Mouse (Mus musculus) Patski (cell line): ENCODE results near the gene Lpo. TPM values are rescaled to one million over a fixed set of nuclear protein-coding genes. Genes with fewer than 3 reads are reported as not detected.

ENCODE experiments used
- ATAC-seq: fragments of 100-300 bp; one replicate; pipeline ENCODE4 v1.8.0; 2021
- CTCF ChIA-PET: fragments of 350-600 bp; sonication (Branson Sonifier 250); formaldehyde crosslinking; loops from one replicate; lab custom pipeline; 2022; ENCODE audit warnings: inconsistent platforms; lab: Charles Lee
- POLR2A ChIA-PET: fragments of 350-600 bp; sonication (Branson Sonifier 250); formaldehyde crosslinking; loops from one replicate; lab custom pipeline; 2022; ENCODE audit warnings: antibody characterized with exemption, inconsistent platforms; lab: Charles Lee
- DNase-seq: peaks from one replicate; pipeline ENCODE4 v3.0.0-alpha.2; 2011; ENCODE audit warnings: low read depth, low spot score
- H3K27me3 ChIP-seq: fragments of 371-371 bp; one replicate; pipeline ENCODE4 v1.5.1; 2021
- CTCF ChIP-seq: fragments of 100-300 bp; IDR thresholded peaks from one replicate; pipeline ENCODE4 v1.5.1; 2021
- in situ Hi-C: fragments of 300-500 bp; cut with MboI; formaldehyde crosslinking; loops from 3 replicates; pipeline ENCODE4 v1.11.1; 2018; ENCODE audit warnings: low pct_unique_long_range_greater_than_20kb, mixed read lengths
- polyA plus RNA-seq: library from polyadenylated mRNA; unstranded; gene quantifications from one replicate; pipeline ENCODE4 v1.2.3, GENCODE M21; 2021

Lpo gene
- polyA plus RNA-seq, 1 experiment from 2014 or later = not detected

- H3K27me3 ChIP-seq = peaks cover 7% of the 10 kb centered on the region
- in situ Hi-C loops = no loop called here
- TF ChIP-seq CTCF = no peak
- DNase-seq (no peak), ATAC-seq (no peak)
- ChIA-PET CTCF (interaction anchor here (1.0 kb wide), 1 partner anchor 69 kb away, joined by 3 read pairs; no protein-coding TSS in a partner anchor), POLR2A (no interaction called here)
Measured at GRCm38 (mm10) chr11:87768745-87769144, 59.3 kb downstream of the Lpo start.

DNA sequence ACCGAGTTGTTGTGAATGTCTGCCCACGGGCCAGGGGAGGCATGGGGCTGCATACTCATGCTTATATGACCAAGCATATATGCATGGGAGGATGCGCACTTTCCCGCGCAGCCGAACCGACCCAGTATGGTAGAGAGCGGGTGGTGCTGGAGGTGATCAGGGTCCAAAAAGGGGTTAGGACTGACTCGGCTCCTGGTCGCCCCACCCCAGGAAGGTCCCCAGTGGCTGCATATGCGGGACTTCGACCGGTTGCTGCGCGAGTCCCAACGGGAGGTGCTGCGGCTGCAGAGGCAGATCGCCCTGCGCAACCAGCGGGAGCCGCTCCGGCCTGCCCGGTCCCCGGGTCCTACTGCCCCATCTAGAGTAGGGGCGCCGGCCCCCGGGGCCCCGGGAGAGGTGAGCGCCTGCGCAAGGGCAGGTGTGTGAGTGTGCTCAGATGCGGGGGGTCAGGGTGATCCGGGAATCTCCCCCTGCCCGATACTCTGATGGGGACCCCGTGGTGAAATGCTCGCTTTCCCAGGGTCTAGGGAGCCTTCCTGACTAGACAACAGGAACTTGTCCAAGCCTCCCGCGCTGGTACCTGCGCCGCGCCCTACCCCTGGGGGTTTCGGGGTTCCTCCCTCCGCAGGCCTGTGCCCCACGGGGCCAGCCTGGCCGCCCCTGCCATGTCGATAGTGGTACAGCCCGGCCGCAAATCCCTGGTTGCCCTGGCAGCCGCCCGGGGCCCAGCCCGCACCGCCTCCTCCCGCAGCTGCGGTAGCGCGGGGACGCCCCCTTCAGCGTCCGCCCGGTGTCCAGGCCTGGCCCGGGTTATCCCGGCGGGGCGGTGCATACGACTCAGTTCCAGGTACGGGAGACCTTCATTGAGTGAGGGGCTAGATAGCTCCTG, 63.9 kb downstream of the Lpo start:
- DNase-seq (no peak), ATAC-seq (no peak)
- peaks cover 24% of the 10 kb centered on the region for H3K27me3 ChIP-seq
- in situ Hi-C loops = no loop called here
- no peak for TF ChIP-seq CTCF
- CTCF ChIA-PET = no interaction called here
- POLR2A ChIA-PET = interaction anchor here (0.5 kb wide), 1 partner anchor 71 kb away, joined by 3 read pairs; no protein-coding TSS in a partner anchor

GRCm38 (mm10) chr11:87763511-87763987, 64.5 kb downstream of the Lpo start:
- CTCF ChIA-PET = no interaction called here
- in situ Hi-C loops = no loop called here
- ATAC-seq = no peak
- no peak for DNase-seq
- H3K27me3 ChIP-seq = peaks cover 24% of the 10 kb centered on the region
- no peak for TF ChIP-seq CTCF
- POLR2A ChIA-PET = no interaction called here

DNA sequence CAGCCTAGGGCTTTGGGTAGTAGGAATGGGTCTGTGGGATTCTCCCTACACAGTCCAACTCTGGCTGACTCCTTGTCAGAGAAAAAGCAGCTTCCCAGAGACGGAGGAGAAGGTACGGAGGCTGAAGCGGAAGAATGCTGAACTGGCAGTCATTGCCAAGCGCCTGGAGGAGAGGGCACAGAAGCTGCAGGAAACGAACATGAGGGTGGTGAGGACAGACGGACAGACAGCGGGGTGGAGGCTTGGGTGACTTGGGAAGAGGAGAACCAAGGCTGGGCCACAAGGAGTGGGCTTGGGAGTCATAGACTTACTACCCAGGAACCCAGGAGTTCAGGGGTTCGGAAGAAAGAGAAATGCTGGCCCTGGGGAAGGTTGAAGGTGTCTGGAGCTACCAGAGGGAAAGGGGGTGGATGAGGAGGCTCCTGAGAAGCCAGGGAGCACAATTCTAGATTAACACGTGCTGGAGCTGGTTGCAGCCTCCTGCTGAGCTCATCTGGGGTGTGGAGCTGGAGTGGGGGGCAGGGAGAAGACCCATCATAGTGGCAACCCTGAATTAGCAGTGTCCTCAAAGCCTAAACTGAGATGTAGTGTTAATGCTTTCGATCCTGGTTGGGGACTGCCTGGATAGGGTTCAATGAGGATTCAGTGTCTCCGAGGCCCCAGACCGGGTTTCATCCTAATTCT, 65.2 kb downstream of the Lpo start:
- ATAC-seq (no peak), DNase-seq (no peak)
- no peak for TF ChIP-seq CTCF
- ChIA-PET CTCF (no interaction called here), POLR2A (no interaction called here)
- peaks cover 24% of the 10 kb centered on the region for H3K27me3 ChIP-seq
- in situ Hi-C loops = no loop called here

- no peak for TF ChIP-seq CTCF
- no peak for DNase-seq
- CTCF ChIA-PET = no interaction called here
Measured at GRCm38 (mm10) chr11:87761806-87762701, 66.0 kb downstream of the Lpo start.

DNA sequence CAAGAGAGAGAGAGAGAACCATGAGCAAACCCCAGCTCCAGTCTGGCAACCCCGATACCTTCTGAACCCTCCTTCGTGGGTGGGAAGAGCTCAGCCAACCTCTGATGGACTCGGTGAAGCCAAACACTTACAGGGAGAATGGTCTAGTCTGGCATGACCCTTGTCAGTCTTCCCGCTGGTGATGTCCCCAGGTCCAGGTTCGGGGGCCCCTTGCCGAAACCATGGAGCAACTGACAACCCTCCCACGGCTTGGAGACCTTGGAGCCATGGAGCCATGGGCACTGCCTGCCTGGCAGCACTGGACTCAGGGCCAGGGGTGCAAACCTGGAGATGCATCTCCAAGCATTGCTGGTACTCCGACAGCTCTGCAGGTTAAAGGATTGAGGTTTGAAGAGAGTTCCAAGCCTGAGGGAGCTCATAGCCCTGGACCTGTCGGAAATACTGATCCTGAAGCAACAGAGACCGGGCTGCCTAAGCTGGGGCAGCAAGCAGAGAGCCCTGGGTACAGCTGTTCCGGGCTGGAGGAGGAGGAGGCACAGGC, 66.8 kb downstream of the Lpo start:
- in situ Hi-C loops = no loop called here
- no peak for TF ChIP-seq CTCF
- POLR2A ChIA-PET = no interaction called here
- ATAC-seq (no peak), DNase-seq (no peak)
- CTCF ChIA-PET = no interaction called here
- peaks cover 24% of the 10 kb centered on the region for H3K27me3 ChIP-seq

More at GRCm38 (mm10) chr11:87761806-87762701, 66.0 kb downstream of the Lpo start:
- no peak for ATAC-seq
- POLR2A ChIA-PET = no interaction called here
- in situ Hi-C loops = no loop called here
- peaks cover 24% of the 10 kb centered on the region for H3K27me3 ChIP-seq

GRCm38 (mm10) chr11:87760301-87761081, 67.6 kb downstream of the Lpo start, which contains the start of gene Tspoap1:
Tspoap1 (plus strand) TSS chr11:87760541.
- DNase-seq (no peak), ATAC-seq (no peak)
- ChIA-PET POLR2A (no interaction called here), CTCF (no interaction called here)
- peaks cover 24% of the 10 kb centered on the region for H3K27me3 ChIP-seq
- TF ChIP-seq CTCF = no peak
- in situ Hi-C loops = no loop called here

GRCm38 (mm10) chr11:87759609-87760005, 68.5 kb downstream of the Lpo start:
- no peak for TF ChIP-seq CTCF
- ATAC-seq (no peak), DNase-seq (no peak)
- CTCF ChIA-PET = no interaction called here
- POLR2A ChIA-PET = no interaction called here
- H3K27me3 ChIP-seq = peaks cover 24% of the 10 kb centered on the region
- in situ Hi-C loops = no loop called here

- ATAC-seq (no peak), DNase-seq (no peak)
- H3K27me3 ChIP-seq = peaks cover 20% of the 10 kb centered on the region
- ChIA-PET CTCF (no interaction called here), POLR2A (no interaction called here)
- TF ChIP-seq CTCF = no peak
- in situ Hi-C loops = no loop called here
Measured at GRCm38 (mm10) chr11:87758957-87759608, 69.0 kb downstream of the Lpo start.
